Mouse (Mus musculus) MEL (cell line): ENCODE results near the gene Utf1. TPM values are rescaled to one million over a fixed set of nuclear protein-coding genes. Genes with fewer than 3 reads are reported as not detected.

Experiments used
- DNase-seq: peaks from one replicate; pipeline ENCODE4 v3.0.0; 2011; ENCODE audit warnings: low read depth, low spot score
- H3K27ac ChIP-seq: 2 replicates; pipeline ENCODE4 v1.5.1; 2012; ENCODE audit warnings: low read depth, mild to moderate bottlenecking, control low read depth, low read length, moderate library complexity; ENCODE audit not compliant: control insufficient read depth
- H3K27me3 ChIP-seq, 2 experiments: fragments of 150-350 bp in 1 of 2; sonication (generic) in 1 of 2; 2 replicates each; pipeline ENCODE4 v1.6.1; 2012; ENCODE audit warnings: low read length in 2 of 2, mild to moderate bottlenecking in 2 of 2, improper control_type of control experiment in 1 of 2, moderate library complexity in 1 of 2; ENCODE audit not compliant: insufficient read depth in 2 of 2, control insufficient read depth in 1 of 2
- H3K36me3 ChIP-seq, 2 experiments: 2 replicates each; pipeline ENCODE4 v1.6.1; 2012 to 2014; ENCODE audit warnings: low read length in 2 of 2, improper control_type of control experiment in 1 of 2, inconsistent platforms in 1 of 2, mild to moderate bottlenecking in 1 of 2; ENCODE audit not compliant: insufficient read depth in 2 of 2, control insufficient read depth in 1 of 2
- H3K4me1 ChIP-seq, 2 experiments: fragments of 150-350 bp in 1 of 2; sonication (generic) in 1 of 2; 2 replicates each; pipeline ENCODE4 v1.6.1; 2012; ENCODE audit warnings: low read length in 2 of 2, improper control_type of control experiment in 1 of 2, mild to moderate bottlenecking in 1 of 2; ENCODE audit not compliant: insufficient read depth in 2 of 2, control insufficient read depth in 1 of 2
- H3K4me3 ChIP-seq, 2 experiments: fragments of 150-350 bp in 1 of 2; sonication (generic) in 1 of 2; 2 replicates each; pipeline ENCODE4 v1.5.1; 2012; ENCODE audit warnings: low read depth in 2 of 2, low read length in 2 of 2, mild to moderate bottlenecking in 2 of 2, moderate library complexity in 2 of 2, control low read depth in 1 of 2, improper control_type of control experiment in 1 of 2; ENCODE audit not compliant: control insufficient read depth in 1 of 2, insufficient read depth in 1 of 2
- H3K79me2 ChIP-seq: 2 replicates; pipeline ENCODE4 v1.6.1; 2012; ENCODE audit warnings: mild to moderate bottlenecking, low read length, moderate library complexity; ENCODE audit not compliant: control insufficient read depth, poor library complexity, insufficient read depth
- H3K9ac ChIP-seq: 2 replicates; pipeline ENCODE4 v1.6.1; 2012; ENCODE audit warnings: low read depth, mild to moderate bottlenecking, control low read depth, low read length, moderate library complexity; ENCODE audit not compliant: control insufficient read depth, poor library complexity, severe bottlenecking
- H3K9me3 ChIP-seq: fragments of 150-350 bp; sonication (generic); replicated peaks from 2 replicates; pipeline ENCODE4 v1.6.1; 2012; ENCODE audit warnings: mild to moderate bottlenecking, low read length, improper control_type of control experiment, moderate library complexity; ENCODE audit not compliant: insufficient read depth
- CHD1 ChIP-seq: IDR thresholded peaks from 2 replicates; pipeline ENCODE4 v1.6.1; 2012; ENCODE audit warnings: low read depth, mild to moderate bottlenecking, inconsistent platforms, low read length, improper control_type of control experiment
- CTCF ChIP-seq, 3 experiments: IDR thresholded peaks in 2 of 3; conservative IDR thresholded peaks in 1 of 3; 2 replicates each; pipeline ENCODE4 v1.5.1; 2011 to 2012; ENCODE audit warnings: low read length in 3 of 3, low read depth in 2 of 3, mild to moderate bottlenecking in 2 of 3, improper control_type of control experiment in 1 of 3, inconsistent platforms in 1 of 3, mixed read lengths in 1 of 3, moderate library complexity in 1 of 3; ENCODE audit not compliant: control insufficient read depth in 1 of 3, insufficient read depth in 1 of 3, poor library complexity in 1 of 3, severe bottlenecking in 1 of 3
- E2F4 ChIP-seq: IDR thresholded peaks from 2 replicates; pipeline ENCODE4 v1.6.1; 2011; ENCODE audit warnings: low read depth, low read length, improper control_type of control experiment, borderline replicate concordance
- ELF1 ChIP-seq: IDR thresholded peaks from 2 replicates; pipeline ENCODE4 v1.6.1; 2014; ENCODE audit warnings: low read depth, mild to moderate bottlenecking, inconsistent platforms, low read length, improper control_type of control experiment, moderate library complexity
- ETS1 ChIP-seq: IDR thresholded peaks from 2 replicates; pipeline ENCODE4 v1.6.1; 2012; ENCODE audit warnings: low read depth, mild to moderate bottlenecking, inconsistent platforms, low read length, improper control_type of control experiment, moderate library complexity
- GABPA ChIP-seq: IDR thresholded peaks from 2 replicates; pipeline ENCODE4 v1.6.1; 2012; ENCODE audit warnings: low read depth, mild to moderate bottlenecking, inconsistent platforms, low read length, improper control_type of control experiment, moderate library complexity
- GATA1 ChIP-seq: IDR thresholded peaks from 2 replicates; pipeline ENCODE4 v1.6.1; 2011; ENCODE audit warnings: low read depth, low read length, improper control_type of control experiment
- JUND ChIP-seq: IDR thresholded peaks from 2 replicates; pipeline ENCODE4 v1.6.1; 2011; ENCODE audit warnings: low read depth, mild to moderate bottlenecking, improper control_type of control experiment, low read length
- MAFK ChIP-seq: IDR thresholded peaks from 2 replicates; pipeline ENCODE4 v1.6.1; 2011; ENCODE audit warnings: low read depth, mild to moderate bottlenecking, low read length, improper control_type of control experiment, borderline replicate concordance
- MEF2A ChIP-seq: IDR thresholded peaks from 2 replicates; pipeline ENCODE4 v1.6.1; 2014; ENCODE audit warnings: low read depth, mild to moderate bottlenecking, inconsistent platforms, low read length, improper control_type of control experiment; ENCODE audit not compliant: poor library complexity, insufficient replicate concordance, severe bottlenecking; ENCODE audit errors: extremely low read depth
- MXI1 ChIP-seq: IDR thresholded peaks from 2 replicates; pipeline ENCODE4 v1.6.1; 2011; ENCODE audit warnings: mild to moderate bottlenecking, low read depth, low read length, improper control_type of control experiment
- NELFE ChIP-seq: IDR thresholded peaks from 2 replicates; pipeline ENCODE4 v1.6.1; 2011; ENCODE audit warnings: low read depth, low read length, improper control_type of control experiment
- POLR2AphosphoS5 ChIP-seq: IDR thresholded peaks from 2 replicates; pipeline ENCODE4 v1.6.1; 2012; ENCODE audit warnings: low read depth, borderline replicate concordance, mild to moderate bottlenecking, inconsistent platforms, low read length, moderate library complexity, mixed read lengths
- TAL1 ChIP-seq: IDR thresholded peaks from 2 replicates; pipeline ENCODE4 v1.6.1; 2012; ENCODE audit warnings: mild to moderate bottlenecking, inconsistent platforms, low read length, moderate library complexity, mixed read lengths
- TBP ChIP-seq: IDR thresholded peaks from 2 replicates; pipeline ENCODE4 v1.8.0; 2011; ENCODE audit warnings: low read depth, low read length, improper control_type of control experiment
- TCF12 ChIP-seq: IDR thresholded peaks from 2 replicates; pipeline ENCODE4 v1.6.1; 2014; ENCODE audit warnings: low read depth, mild to moderate bottlenecking, inconsistent platforms, low read length, improper control_type of control experiment, moderate library complexity
- UBTF ChIP-seq: IDR thresholded peaks from 2 replicates; pipeline ENCODE4 v1.6.1; 2012; ENCODE audit warnings: low read depth, mild to moderate bottlenecking, inconsistent platforms, low read length, improper control_type of control experiment, moderate library complexity, borderline replicate concordance; ENCODE audit not compliant: insufficient read depth
- ZKSCAN1 ChIP-seq: IDR thresholded peaks from 2 replicates; pipeline ENCODE4 v1.6.1; 2012; ENCODE audit warnings: low read depth, mild to moderate bottlenecking, inconsistent platforms, low read length, improper control_type of control experiment, moderate library complexity
- ZNF384 ChIP-seq: IDR thresholded peaks from 2 replicates; pipeline ENCODE4 v1.6.1; 2012; ENCODE audit warnings: low read depth, mild to moderate bottlenecking, inconsistent platforms, low read length, improper control_type of control experiment
- polyA plus RNA-seq, 2 experiments: library from polyadenylated mRNA; stranded (reverse) in 1 of 2; unstranded in 1 of 2; fragments of >175 nt in 1 of 2; fragments of >200 nt in 1 of 2; gene quantifications; 2 replicates each; pipeline versions ENCODE4 v1.2.1 to v1.2.4; 2012; ENCODE audit warnings: low replicate concordance in 2 of 2, low read depth in 1 of 2; ENCODE audit not compliant: insufficient read length in 2 of 2, insufficient read depth in 1 of 2, missing spikeins in 1 of 2
- total RNA-seq: library from RNA; depleted of rRNA; stranded (reverse); fragments of 300-350 nt; gene quantifications from 2 replicates; pipeline ENCODE4 v1.2.3, GENCODE M21; 2012

Utf1 gene
- total and polyA plus RNA-seq, 3 experiments: not detected

GRCm38 (mm10) chr7:139982058-139982457, 38.5 kb downstream of the Utf1 start:
- Histone ChIP-seq H3K79me2 (no peaks in the 10 kb centered on the region), H3K9me3 (no peaks in the 10 kb centered on the region), H3K36me3 (peaks cover 0 to 6% of the 10 kb centered on the region in 2 experiments; a peak in 2 of 4 replicates), H3K4me3 (no peak overlapping the region), H3K27me3 (no peaks in the 10 kb centered on the region)
- no peak for TF ChIP-seq GABPA
- no peak for TF ChIP-seq UBTF
- no peak for TF ChIP-seq ETS1
- no peak for TF ChIP-seq E2F4
- TF ChIP-seq TAL1: no peak
- TF ChIP-seq NELFE: no peak
- no peak for TF ChIP-seq MAFK
- no peak for TF ChIP-seq JUND
- TF ChIP-seq TCF12: no peak
- no peak for TF ChIP-seq CTCF (IDR thresholded peaks at IDR 0.05 in 2 of 3, conservative IDR thresholded peaks at IDR 0.05 in 1 of 3; ENCODE audit: control insufficient read depth in 1 of 3, insufficient read depth in 1 of 3, low read depth in 2 of 3, low read length in 3 of 3, poor library complexity in 1 of 3, severe bottlenecking in 1 of 3)
- TF ChIP-seq MXI1: no peak
- no peak for TF ChIP-seq ZNF384
- no peak for TF ChIP-seq GATA1
- no peak for TF ChIP-seq POLR2AphosphoS5
- no peak for TF ChIP-seq ZKSCAN1
- TF ChIP-seq, all 39 proteins: peak for 0
- no peak for DNase-seq
- H3K9ac ChIP-seq: no peak overlapping the region
- H3K4me1 ChIP-seq: peaks cover 0 to 13% of the 10 kb centered on the region in 2 experiments; a peak in 2 of 4 replicates
- no peak overlapping the region for H3K27ac ChIP-seq

DNA sequence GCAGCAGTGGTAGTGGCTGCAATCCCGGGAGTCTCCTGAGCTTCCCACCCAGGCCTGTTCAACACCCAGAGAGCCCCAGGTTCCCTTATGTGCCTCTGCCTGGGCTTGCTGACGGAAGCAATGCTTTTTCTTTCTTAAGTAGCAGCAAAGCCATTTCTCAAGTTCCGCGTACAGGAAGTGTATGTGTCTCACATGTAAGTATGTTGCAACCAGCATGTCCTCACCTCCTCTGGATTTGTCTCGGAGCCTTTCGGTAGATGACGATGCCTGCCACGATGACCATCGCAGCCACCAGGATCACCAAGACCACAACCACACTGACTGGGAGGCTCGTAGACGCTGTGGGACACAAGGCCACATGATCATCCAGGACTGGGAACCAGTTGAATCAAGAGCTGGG, 40.9 kb downstream of the Utf1 start:
- DNase-seq: no peak
- peaks cover 0 to 17% of the 10 kb centered on the region in 2 experiments; a peak in 2 of 4 replicates for H3K4me1 ChIP-seq
- H3K27ac ChIP-seq: no peak overlapping the region
- TF ChIP-seq ELF1 (no peak), CHD1 (no peak), TCF12 (no peak), MEF2A (no peak), TBP (no peak)
- H3K36me3 ChIP-seq: peaks cover 0 to 5% of the 10 kb centered on the region in 2 experiments; a peak in 2 of 4 replicates
- no peak overlapping the region for H3K9ac ChIP-seq
- no peak overlapping the region for H3K4me3 ChIP-seq
- no peaks in the 10 kb centered on the region for H3K79me2 ChIP-seq
- H3K9me3 ChIP-seq: no peaks in the 10 kb centered on the region
- no peaks in the 10 kb centered on the region for H3K27me3 ChIP-seq
